Mouse (Mus musculus) bone marrow, adult 2 months (tissue): Measurements from ENCODE around the gene Fam198b. TPM values are rescaled to one million over a fixed set of nuclear protein-coding genes. Genes with fewer than 3 reads are reported as not detected.

Experiments used
- H3K27ac ChIP-seq: fragments of 200-500 bp; 2 replicates; pipeline ENCODE4 v1.5.1; 2012; ENCODE audit warnings: low read depth, mild to moderate bottlenecking, control low read depth, inconsistent platforms, low read length; ENCODE audit not compliant: control insufficient read depth, poor library complexity, insufficient read depth
- H3K4me1 ChIP-seq: fragments of 200-500 bp; 2 replicates; pipeline ENCODE4 v1.6.1; 2011; ENCODE audit warnings: low read length; ENCODE audit not compliant: control insufficient read depth, insufficient read depth
- H3K4me3 ChIP-seq: fragments of 200-500 bp; replicated peaks from 2 replicates; pipeline ENCODE3; 2011; ENCODE audit warnings: mild to moderate bottlenecking, low read depth, low read length, control low read depth; ENCODE audit not compliant: control insufficient read depth
- CTCF ChIP-seq: fragments of 200-500 bp; IDR thresholded peaks from 2 replicates; pipeline ENCODE4 v1.5.1; 2011; ENCODE audit warnings: low read length, control low read depth; ENCODE audit not compliant: control insufficient read depth, insufficient read depth
- POLR2A ChIP-seq: fragments of 200-500 bp; IDR thresholded peaks from 2 replicates; pipeline ENCODE4 v1.6.1; 2011; ENCODE audit warnings: low read depth, mild to moderate bottlenecking, control low read depth, low read length, borderline replicate concordance; ENCODE audit not compliant: control insufficient read depth
- WGBS: fragments of 180-500 bp; shearing (Covaris S2); methylation state at CpG from one replicate; pipeline ENCODE4 v1.1.7; 2018; 5-methylcytosine and 5-hydroxymethylcytosine counted together
- polyA plus RNA-seq: library from polyadenylated mRNA; stranded (reverse); fragments of >200 nt; gene quantifications from 2 replicates; pipeline ENCODE4 v1.2.4, GENCODE M21; 2011; ENCODE audit warnings: low replicate concordance; ENCODE audit not compliant: missing spikeins, insufficient read depth, insufficient read length

The Fam198b gene
- polyA plus RNA-seq, 1 experiment: 1.0 TPM

GRCm38 (mm10) chr3:79887161-79887855 is 3.0 kb downstream of the Fam198b start:
- TF ChIP-seq POLR2A: no peak
- no peak for TF ChIP-seq CTCF
- Histone ChIP-seq H3K4me3 (no peak overlapping the region), H3K4me1 (no peaks in the 10 kb centered on the region), H3K27ac (no peak overlapping the region)
- WGBS: 63% methylated on average over 8 of the region's 8 CpGs

GRCm38 (mm10) chr3:79887966-79888365 is 3.6 kb downstream of the Fam198b start:
- 75% methylated on average over 2 of the region's 2 CpGs for WGBS
- no peak for TF ChIP-seq CTCF
- no peak for TF ChIP-seq POLR2A
- no peak overlapping the region for H3K27ac ChIP-seq
- no peak overlapping the region for H3K4me3 ChIP-seq
- H3K4me1 ChIP-seq: no peaks in the 10 kb centered on the region

GRCm38 (mm10) chr3:79897534-79898370 is 13.4 kb downstream of the Fam198b start:
- Histone ChIP-seq H3K4me3 (no peak overlapping the region), H3K27ac (no peak overlapping the region), H3K4me1 (no peaks in the 10 kb centered on the region; the same call in 1 of the 2 replicates)
- WGBS: 82% methylated on average over 13 of the region's 13 CpGs
- TF ChIP-seq CTCF (no peak), POLR2A (no peak)

- Histone ChIP-seq H3K4me1 (no peaks in the 10 kb centered on the region; the same call in 1 of the 2 replicates), H3K27ac (no peak overlapping the region), H3K4me3 (no peak overlapping the region)
- TF ChIP-seq CTCF: no peak
- no peak for TF ChIP-seq POLR2A
Measured at GRCm38 (mm10) chr3:79898514-79898913, 14.2 kb downstream of the Fam198b start.

GRCm38 (mm10) chr3:79899906-79900305 is 15.6 kb downstream of the Fam198b start:
- WGBS: 76% methylated on average over 9 of the region's 9 CpGs

GRCm38 (mm10) chr3:79900502-79900901 is 16.2 kb downstream of the Fam198b start:
- WGBS: 85% methylated on average over 2 of the region's 2 CpGs
- TF ChIP-seq CTCF (no peak), POLR2A (no peak)
- H3K4me1 ChIP-seq: no peaks in the 10 kb centered on the region; the same call in 1 of the 2 replicates
- no peak overlapping the region for H3K27ac ChIP-seq
- H3K4me3 ChIP-seq: no peak overlapping the region

More at GRCm38 (mm10) chr3:79899906-79900305, 15.6 kb downstream of the Fam198b start:
- Histone ChIP-seq H3K4me1 (no peaks in the 10 kb centered on the region; the same call in 1 of the 2 replicates), H3K4me3 (no peak overlapping the region), H3K27ac (no peak overlapping the region)
- TF ChIP-seq POLR2A (no peak), CTCF (no peak)

GRCm38 (mm10) chr3:79901321-79901720 is 17.0 kb downstream of the Fam198b start:
- no peak overlapping the region for H3K27ac ChIP-seq
- WGBS: 78% methylated on average over 6 of the region's 6 CpGs

GRCm38 (mm10) chr3:79901734-79902133 is 17.4 kb downstream of the Fam198b start:
- WGBS: 61% methylated on average over 4 of the region's 4 CpGs
- no peak for TF ChIP-seq CTCF
- TF ChIP-seq POLR2A: no peak
- H3K27ac ChIP-seq: no peak overlapping the region
- no peak overlapping the region for H3K4me3 ChIP-seq
- H3K4me1 ChIP-seq: peaks cover 1% of the 10 kb centered on the region; the same call in 1 of the 2 replicates

More at GRCm38 (mm10) chr3:79901321-79901720, 17.0 kb downstream of the Fam198b start:
- Histone ChIP-seq H3K4me1 (no peaks in the 10 kb centered on the region; the same call in 1 of the 2 replicates), H3K4me3 (no peak overlapping the region)
- TF ChIP-seq POLR2A (no peak), CTCF (no peak)
